In genomic region chr2:162531638-162532037, GRCm38 (mm10) we compare ENCODE assay signal across 32 mouse cellular contexts.
DNase-seq lines count a peak whose midpoint lies in the region; ATAC-seq and TF ChIP-seq lines count a peak whose summit lies in the region.
"Had no signal": no experiment of that assay in that cellular context is flagged by ENCODE, and none has a peak within 500 bp of the region (broad histone marks: within the 10 kb centered on the region; RNA-seq: fewer than 3 reads in every experiment).

No protein-coding gene starts in this region.

- H3K9ac ChIP-seq in kidney, embryonic 16.5 days (replicated peaks; ENCODE audit: low read length) = no peak overlapping the region
- H3K9ac ChIP-seq: embryonic facial prominence, embryonic 13.5 days; forebrain, embryonic 13.5 days; limb, embryonic 12.5 days; liver, embryonic 13.5 days; lung, embryonic 15.5 days; neural tube, embryonic 13.5 days had no signal

- no peaks in the 10 kb centered on the region for H3K36me3 ChIP-seq in kidney, adult 2 months (ENCODE audit: control insufficient read depth, insufficient read depth, low read length)
- H3K36me3 ChIP-seq in kidney, embryonic 16.5 days (ENCODE audit: insufficient read depth, low read length) = no peaks in the 10 kb centered on the region
- no peaks in the 10 kb centered on the region for H3K36me3 ChIP-seq in embryonic facial prominence, embryonic 10.5 days (replicated peaks)
- H3K36me3 ChIP-seq: embryonic facial prominence, embryonic 13.5 days; G1E; heart, embryonic 10.5 days; hindbrain, embryonic 10.5 days; limb, embryonic 12.5 days; liver, embryonic 13.5 days; lung, embryonic 15.5 days; neural tube, embryonic 13.5 days had no signal

- no peak for TF ChIP-seq CTCF in kidney, adult 2 months (conservative IDR thresholded peaks at IDR 0.05; ENCODE audit: insufficient read depth, insufficient read length, low read depth, low read length)

- TF ChIP-seq POLR2A in kidney, adult 2 months (IDR thresholded peaks at IDR 0.05; ENCODE audit: low read depth, low read length) = no peak

- WGBS in kidney, adult 2 months = 37% methylated on average over 7 of the region's 7 CpGs
- 28% methylated on average over 7 of the region's 7 CpGs for WGBS in kidney, embryonic 16.5 days
- WGBS in embryonic facial prominence, embryonic 10.5 days = 48% methylated on average over 7 of the region's 7 CpGs

- no peak overlapping the region for H3K4me3 ChIP-seq in kidney, adult 2 months (ENCODE audit: insufficient read depth, low read depth, low read length)
- no peak overlapping the region for H3K4me3 ChIP-seq in kidney, embryonic 16.5 days (ENCODE audit: low read length)
- no peak overlapping the region for H3K4me3 ChIP-seq in embryonic facial prominence, embryonic 10.5 days
- H3K4me3 ChIP-seq: embryonic facial prominence, embryonic 13.5 days; erythroblast, embryonic 14.5 days; forebrain, embryonic 13.5 days; heart, embryonic 10.5 days; hindbrain, embryonic 10.5 days; limb, embryonic 12.5 days; liver, embryonic 13.5 days; lung, embryonic 15.5 days; megakaryocyte, embryonic 14.5 days; myocyte; neural tube, embryonic 13.5 days had no signal

- peak; percentile 3 for DNase-seq in kidney, adult 2 months
- peak; percentile 21 for DNase-seq in ovary, adult 18-20 months (ENCODE audit: low spot score)
- DNase-seq in ovary, postnatal 10 days (ENCODE audit: low spot score) = no peak
- DNase-seq in embryonic facial prominence, embryonic 10.5 days (ENCODE audit: low spot score) = peak; percentile 33
- peak; percentile 3 for DNase-seq in lung, postnatal 14 days
- DNase-seq in layer of hippocampus, adult 11-12 months (ENCODE audit: low spot score) = no peak
- DNase-seq in frontal cortex, adult 2 months (ENCODE audit: extremely low spot score in 1 of 2, low spot score in 1 of 2) = no peak
- DNase-seq: adrenal gland, postnatal 14 days; B cell, adult 2 months; cerebellum, adult 11 months; cerebellum, postnatal 10 days; kidney, adult 11 months; kidney, postnatal 10 days; liver, embryonic 13.5 days; right cerebral cortex, postnatal 25 days; spleen, adult 18-20 months had no signal

- no peaks in the 10 kb centered on the region for H3K9me3 ChIP-seq in kidney, embryonic 16.5 days (ENCODE audit: low read length)
- H3K9me3 ChIP-seq in embryonic facial prominence, embryonic 10.5 days = peaks cover 4% of the 10 kb centered on the region; the same call in 1 of the 2 replicates
- H3K9me3 ChIP-seq: embryonic facial prominence, embryonic 13.5 days; forebrain, embryonic 13.5 days; limb, embryonic 12.5 days; lung, embryonic 15.5 days; neural tube, embryonic 13.5 days had no signal

- H3K4me2 ChIP-seq in kidney, embryonic 16.5 days (replicated peaks; ENCODE audit: low read depth, low read length) = no peak overlapping the region
- H3K4me2 ChIP-seq: embryonic facial prominence, embryonic 13.5 days; forebrain, embryonic 13.5 days; limb, embryonic 12.5 days; liver, embryonic 13.5 days; lung, embryonic 15.5 days; neural tube, embryonic 13.5 days had no signal

- H3K4me1 ChIP-seq in kidney, adult 2 months (ENCODE audit: control insufficient read depth, insufficient read depth, low read length) = no peaks in the 10 kb centered on the region
- no peaks in the 10 kb centered on the region for H3K4me1 ChIP-seq in kidney, embryonic 16.5 days (ENCODE audit: insufficient read depth, low read length)
- peaks cover 22% of the 10 kb centered on the region for H3K4me1 ChIP-seq in embryonic facial prominence, embryonic 10.5 days
- H3K4me1 ChIP-seq: embryonic facial prominence, embryonic 13.5 days; heart, embryonic 10.5 days; hindbrain, embryonic 10.5 days; limb, embryonic 12.5 days; liver, embryonic 13.5 days; lung, embryonic 15.5 days; megakaryocyte, embryonic 14.5 days; neural tube, embryonic 13.5 days had no signal

- no peaks in the 10 kb centered on the region for H3K27me3 ChIP-seq in kidney, adult 2 months (replicated peaks; ENCODE audit: control insufficient read depth, insufficient read depth, low read length)
- H3K27me3 ChIP-seq in kidney, embryonic 16.5 days (ENCODE audit: insufficient read depth, low read length) = no peaks in the 10 kb centered on the region; the same call in 1 of the 2 replicates
- H3K27me3 ChIP-seq in embryonic facial prominence, embryonic 10.5 days (replicated peaks; ENCODE audit: low read depth, poor library complexity, severe bottlenecking) = no peaks in the 10 kb centered on the region
- H3K27me3 ChIP-seq: CH12.LX; embryonic facial prominence, embryonic 13.5 days; forebrain, embryonic 13.5 days; limb, embryonic 12.5 days; liver, embryonic 13.5 days; lung, embryonic 15.5 days; megakaryocyte, embryonic 14.5 days; neural tube, embryonic 13.5 days had no signal

- ATAC-seq in kidney, embryonic 16.5 days (ENCODE audit: low FRiP score, low TSS enrichment) = no peak
- ATAC-seq: activated CD4-positive, CD25-positive, alpha-beta regulatory T cell, adult 4 months; forebrain, embryonic 13.5 days; hindbrain, embryonic 16.5 days; midbrain, embryonic 16.5 days had no signal

- no peak overlapping the region for H3K27ac ChIP-seq in kidney, adult 2 months (ENCODE audit: insufficient read depth, low read depth, low read length)
- no peak overlapping the region for H3K27ac ChIP-seq in kidney, embryonic 16.5 days (ENCODE audit: low read length)
- no peak overlapping the region for H3K27ac ChIP-seq in embryonic facial prominence, embryonic 10.5 days (replicated peaks)
- H3K27ac ChIP-seq: embryonic facial prominence, embryonic 13.5 days; forebrain, embryonic 13.5 days; heart, embryonic 10.5 days; hindbrain, embryonic 10.5 days; limb, embryonic 12.5 days; liver, embryonic 13.5 days; lung, embryonic 15.5 days; neural tube, embryonic 13.5 days had no signal

Comparison
In these comparisons a context has a peak if more than half of its experiments do, and no peak if none do; other contexts are left out.
1. DNase-seq: peak in kidney, adult 2 months (single experiment), ovary, adult 18-20 months (single experiment), embryonic facial prominence, embryonic 10.5 days (single experiment) and lung, postnatal 14 days (single experiment); none in ovary, postnatal 10 days (single experiment), layer of hippocampus, adult 11-12 months (single experiment) and frontal cortex, adult 2 months (0 of 2).